In genomic region chr7:131555301-131556081, GRCm38 (mm10) we compare ENCODE assay signal across 7 mouse cellular contexts. TPM values are rescaled to one million over a fixed set of nuclear protein-coding genes. Genes with fewer than 3 reads are reported as not detected.
A peak's percentile ranks its signal among the peaks of the same experiment; 100 is the strongest.
DNase-seq lines count a peak whose midpoint lies in the region; ATAC-seq and TF ChIP-seq lines count a peak whose summit lies in the region.

No protein-coding gene starts in this region.

- no peak for ATAC-seq in lung, embryonic 14.5 days (ENCODE audit: insufficient read depth)
- no peak for ATAC-seq in heart, embryonic 14.5 days (ENCODE audit: insufficient number of reproducible peaks, insufficient read depth, low FRiP score, low read depth)
- no peak for ATAC-seq in limb, embryonic 14.5 days (ENCODE audit: low FRiP score, low read depth)
- ATAC-seq in megakaryocyte progenitor cell, adult 5-6 weeks (replicated peaks; ENCODE audit: poor library complexity) = no peak

- no peaks in the 10 kb centered on the region for H3K36me3 ChIP-seq in lung, embryonic 14.5 days (ENCODE audit: insufficient read depth)
- no peaks in the 10 kb centered on the region for H3K36me3 ChIP-seq in heart, embryonic 14.5 days (ENCODE audit: control insufficient read depth, insufficient read depth, low read length)
- H3K36me3 ChIP-seq in limb, embryonic 14.5 days (ENCODE audit: control insufficient read depth, insufficient read depth, low read length) = no peaks in the 10 kb centered on the region
- H3K36me3 ChIP-seq in small intestine, adult 2 months (ENCODE audit: control insufficient read depth, insufficient read depth, low read length) = no peaks in the 10 kb centered on the region

- H3K9me3 ChIP-seq in lung, embryonic 14.5 days (ENCODE audit: low read depth, low read length) = no peaks in the 10 kb centered on the region
- no peaks in the 10 kb centered on the region for H3K9me3 ChIP-seq in heart, embryonic 14.5 days (ENCODE audit: control insufficient read depth, low read length)
- no peaks in the 10 kb centered on the region for H3K9me3 ChIP-seq in limb, embryonic 14.5 days (ENCODE audit: control insufficient read depth, low read length)

- DNase-seq in lung, embryonic 14.5 days = no peak
- no peak for DNase-seq in lung, postnatal 36 days
- no peak for DNase-seq in limb, embryonic 14.5 days (ENCODE audit: low spot score)

- H3K4me2 ChIP-seq in lung, embryonic 14.5 days = peak overlapping the region; percentile 41
- H3K4me2 ChIP-seq in heart, embryonic 14.5 days (ENCODE audit: low read length) = peak overlapping the region; percentile 52
- peak overlapping the region; percentile 37 for H3K4me2 ChIP-seq in limb, embryonic 14.5 days (replicated peaks; ENCODE audit: low read depth, low read length, severe bottlenecking)

- peak overlapping the region; percentile 22 for H3K4me3 ChIP-seq in lung, embryonic 14.5 days (ENCODE audit: low read depth, low read length)
- peak overlapping the region; percentile 47 for H3K4me3 ChIP-seq in bone marrow macrophage, adult 2 months (ENCODE audit: insufficient read depth, low read length)
- peak overlapping the region in 1 of 2 experiments; percentile 7; a peak in 2 of 4 replicates for H3K4me3 ChIP-seq in heart, embryonic 14.5 days (ENCODE audit: control insufficient read depth in 1 of 2, insufficient read depth in 1 of 2, low read depth in 1 of 2, low read length in 2 of 2)
- H3K4me3 ChIP-seq in limb, embryonic 14.5 days (replicated peaks; ENCODE audit: low read length) = peak overlapping the region; percentile 26
- H3K4me3 ChIP-seq in small intestine, adult 2 months (ENCODE audit: low read depth, low read length) = peak overlapping the region; percentile 44

- H3K4me1 ChIP-seq in lung, embryonic 14.5 days (ENCODE audit: insufficient read depth) = no peaks in the 10 kb centered on the region
- no peaks in the 10 kb centered on the region for H3K4me1 ChIP-seq in bone marrow macrophage, adult 2 months (ENCODE audit: control insufficient read depth, insufficient read depth, low read length)
- peaks cover 4 to 17% of the 10 kb centered on the region in 2 experiments; a peak in 3 of 4 replicates for H3K4me1 ChIP-seq in heart, embryonic 14.5 days (ENCODE audit: control insufficient read depth in 2 of 2, insufficient read depth in 2 of 2, low read length in 2 of 2)
- peaks cover 12% of the 10 kb centered on the region; the same call in 1 of the 2 replicates for H3K4me1 ChIP-seq in limb, embryonic 14.5 days (ENCODE audit: control insufficient read depth, insufficient read depth, low read length)
- peaks cover 17% of the 10 kb centered on the region for H3K4me1 ChIP-seq in small intestine, adult 2 months (ENCODE audit: control insufficient read depth, insufficient read depth, insufficient read length, low read length)

- 0 out of 2 replicates have a peak, but pooled peaks have one; percentile 14 for TF ChIP-seq CTCF in lung, embryonic 14.5 days (IDR thresholded peaks at IDR 0.05; ENCODE audit: low read depth)
- TF ChIP-seq CTCF in bone marrow macrophage, adult 2 months (IDR thresholded peaks at IDR 0.05; ENCODE audit: low read depth, low read length) = no peak
- no peak for TF ChIP-seq CTCF in small intestine, adult 2 months (IDR thresholded peaks at IDR 0.05; ENCODE audit: extremely low read depth, insufficient read length, insufficient replicate concordance, low read depth, low read length)

- no peak overlapping the region for H3K27ac ChIP-seq in lung, embryonic 14.5 days (ENCODE audit: low read depth)
- H3K27ac ChIP-seq in bone marrow macrophage, adult 2 months (ENCODE audit: insufficient read depth, low read depth, low read length) = no peak overlapping the region
- no peak overlapping the region for H3K27ac ChIP-seq in heart, embryonic 14.5 days (replicated peaks in 1 of 2; ENCODE audit: control insufficient read depth in 1 of 2, insufficient read depth in 1 of 2, low read depth in 2 of 2, low read length in 2 of 2)
- H3K27ac ChIP-seq in limb, embryonic 14.5 days (replicated peaks; ENCODE audit: low read depth, low read length) = no peak overlapping the region
- H3K27ac ChIP-seq in small intestine, adult 2 months (ENCODE audit: insufficient read depth, low read depth, low read length) = no peak overlapping the region

- no peak overlapping the region for H3K9ac ChIP-seq in lung, embryonic 14.5 days
- no peak overlapping the region for H3K9ac ChIP-seq in heart, embryonic 14.5 days (ENCODE audit: low read length)
- no peak overlapping the region for H3K9ac ChIP-seq in limb, embryonic 14.5 days (ENCODE audit: low read depth, low read length, severe bottlenecking)

- no peak for TF ChIP-seq POLR2A in bone marrow macrophage, adult 2 months (IDR thresholded peaks at IDR 0.05; ENCODE audit: borderline replicate concordance, low read depth, low read length)
- no peak for TF ChIP-seq POLR2A in limb, embryonic 14.5 days (IDR thresholded peaks at IDR 0.05; ENCODE audit: borderline replicate concordance, extremely low read depth, insufficient read depth, insufficient read length)
- no peak for TF ChIP-seq POLR2A in small intestine, adult 2 months (IDR thresholded peaks at IDR 0.05; ENCODE audit: low read depth, low read length)

- WGBS in lung, embryonic 14.5 days = under 1% methylated on average over 68 of the region's 68 CpGs
- 1% methylated on average over 67 of the region's 68 CpGs for WGBS in heart, embryonic 14.5 days
- under 1% methylated on average over 67 of the region's 68 CpGs for WGBS in limb, embryonic 14.5 days
- 2% methylated on average over 68 of the region's 68 CpGs for WGBS in small intestine, adult 2 months

- H3K27me3 ChIP-seq in lung, embryonic 14.5 days (ENCODE audit: insufficient read depth, low read length) = peaks cover 85% of the 10 kb centered on the region
- peaks cover 90% of the 10 kb centered on the region for H3K27me3 ChIP-seq in heart, embryonic 14.5 days (ENCODE audit: control insufficient read depth, insufficient read depth, low read length)
- peaks cover 83% of the 10 kb centered on the region for H3K27me3 ChIP-seq in limb, embryonic 14.5 days (ENCODE audit: control insufficient read depth, insufficient read depth, low read length)
- peaks cover 76% of the 10 kb centered on the region for H3K27me3 ChIP-seq in small intestine, adult 2 months (ENCODE audit: control insufficient read depth, insufficient read depth, low read length)

RNA-seq across cellular contexts. Expression of gene Bub3, which starts 4.5 kb away (rescaled TPM):
- 264 and 268 TPM in 2 replicates for polyA plus RNA-seq in lung, embryonic 14.5 days (2014; fragmentation: Nextera tagmentation; extraction: Ambion mirVana)
- polyA plus RNA-seq in bone marrow macrophage, adult 2 months (2012; ENCODE audit: insufficient read depth, insufficient read length, missing spikeins) = 80.4 and 88.3 TPM in 2 replicates
- 118 and 121 TPM in 2 replicates for polyA plus RNA-seq in heart, embryonic 14.5 days (2014; fragmentation: Nextera tagmentation; extraction: Ambion mirVana)
- 169 and 185 TPM in 2 replicates for polyA plus RNA-seq in limb, embryonic 14.5 days (2012; rRNA removed)
- 188 and 189 TPM in 2 replicates for polyA plus RNA-seq in limb, embryonic 14.5 days (2014; fragmentation: Nextera tagmentation; extraction: Ambion mirVana)
- 16.5 and 30.5 TPM in 2 replicates for polyA plus RNA-seq in small intestine, adult 2 months (2012; rRNA removed)
- 164 and 173 TPM in 2 replicates for total RNA-seq in megakaryocyte progenitor cell, adult 5-6 weeks (2015)
- 85.9 and 90.3 TPM in 2 replicates for total RNA-seq in megakaryocyte progenitor cell, adult 5-6 weeks (2017)

RNA-seq across cellular contexts. Expression of gene Hmx2, which starts 6.9 kb away (rescaled TPM):
- not detected in 2 replicates for polyA plus RNA-seq in lung, embryonic 14.5 days (2014; fragmentation: Nextera tagmentation; extraction: Ambion mirVana)
- not detected in 2 replicates for polyA plus RNA-seq in bone marrow macrophage, adult 2 months (2012; ENCODE audit: insufficient read depth, insufficient read length, missing spikeins)
- polyA plus RNA-seq in heart, embryonic 14.5 days (2014; fragmentation: Nextera tagmentation; extraction: Ambion mirVana) = 0.07 TPM in 1 of 2 replicates, not detected in the other
- polyA plus RNA-seq in limb, embryonic 14.5 days (2012; rRNA removed) = 0.09 TPM in 1 of 2 replicates, not detected in the other
- polyA plus RNA-seq in limb, embryonic 14.5 days (2014; fragmentation: Nextera tagmentation; extraction: Ambion mirVana) = not detected in 2 replicates
- polyA plus RNA-seq in small intestine, adult 2 months (2012; rRNA removed) = 0.52 and 1.2 TPM in 2 replicates
- 0.15 TPM in 1 of 2 replicates, not detected in the other for total RNA-seq in megakaryocyte progenitor cell, adult 5-6 weeks (2015)
- not detected in 2 replicates for total RNA-seq in megakaryocyte progenitor cell, adult 5-6 weeks (2017)

RNA-seq across cellular contexts. Expression of gene Hmx3, which starts 12.8 kb away (rescaled TPM):
- polyA plus RNA-seq in lung, embryonic 14.5 days (2014; fragmentation: Nextera tagmentation; extraction: Ambion mirVana) = not detected in 2 replicates
- polyA plus RNA-seq in bone marrow macrophage, adult 2 months (2012; ENCODE audit: insufficient read depth, insufficient read length, missing spikeins) = not detected in 2 replicates
- 0.14 TPM in 1 of 2 replicates, not detected in the other for polyA plus RNA-seq in heart, embryonic 14.5 days (2014; fragmentation: Nextera tagmentation; extraction: Ambion mirVana)
- 0.04 TPM in 1 of 2 replicates, not detected in the other for polyA plus RNA-seq in limb, embryonic 14.5 days (2012; rRNA removed)
- not detected in 2 replicates for polyA plus RNA-seq in limb, embryonic 14.5 days (2014; fragmentation: Nextera tagmentation; extraction: Ambion mirVana)
- 2.4 and 4.6 TPM in 2 replicates for polyA plus RNA-seq in small intestine, adult 2 months (2012; rRNA removed)
- total RNA-seq in megakaryocyte progenitor cell, adult 5-6 weeks (2015) = not detected in 2 replicates
- total RNA-seq in megakaryocyte progenitor cell, adult 5-6 weeks (2017) = not detected in 2 replicates
